Mouse (Mus musculus): Measurements from ENCODE around the gene Acsbg2. TPM values are rescaled to one million over a fixed set of nuclear protein-coding genes. Genes with fewer than 3 reads are reported as not detected.

Acsbg2 gene
- polyA plus RNA-seq, 1 experiment: 0.74 TPM

- no peak for DNase-seq (ENCODE audit: low read depth)
These were observed 2.5 kb downstream of the Acsbg2 start for GRCm38 (mm10) chr17:56871767-56872166.

GRCm38 (mm10) chr17:56870287-56870953, 3.8 kb downstream of the Acsbg2 start:
- DNase-seq (ENCODE audit: low read depth): no peak

GRCm38 (mm10) chr17:56869481-56869977, 4.7 kb downstream of the Acsbg2 start:
- DNase-seq (ENCODE audit: low read depth): no peak

- no peak for DNase-seq (ENCODE audit: low read depth)
These were observed 8.2 kb downstream of the Acsbg2 start for GRCm38 (mm10) chr17:56866071-56866470.

GRCm38 (mm10) chr17:56861197-56861596, 13.1 kb downstream of the Acsbg2 start:
- no peak for DNase-seq (ENCODE audit: low read depth)

- DNase-seq (ENCODE audit: low read depth): no peak
These were observed 15.3 kb downstream of the Acsbg2 start for GRCm38 (mm10) chr17:56858922-56859321.

- DNase-seq (ENCODE audit: low read depth): no peak
These were observed 16.0 kb downstream of the Acsbg2 start for GRCm38 (mm10) chr17:56858216-56858615.

- DNase-seq (ENCODE audit: low read depth): no peak
These were observed 18.8 kb downstream of the Acsbg2 start for GRCm38 (mm10) chr17:56855421-56855820.

GRCm38 (mm10) chr17:56851167-56851566, 23.1 kb downstream of the Acsbg2 start:
- no peak for DNase-seq (ENCODE audit: low read depth)

GRCm38 (mm10) chr17:56849710-56850109, 24.5 kb downstream of the Acsbg2 start:
- no peak for DNase-seq (ENCODE audit: low read depth)

GRCm38 (mm10) chr17:56848785-56849184, 25.5 kb downstream of the Acsbg2 start:
- no peak for DNase-seq (ENCODE audit: low read depth)

GRCm38 (mm10) chr17:56843678-56844077, 30.6 kb downstream of the Acsbg2 start:
- no peak for DNase-seq (ENCODE audit: low read depth)

GRCm38 (mm10) chr17:56842173-56842572, 32.1 kb downstream of the Acsbg2 start:
- no peak for DNase-seq (ENCODE audit: low read depth)

- no peak for DNase-seq (ENCODE audit: low read depth)
These were observed 33.7 kb downstream of the Acsbg2 start for GRCm38 (mm10) chr17:56840524-56840923.

- DNase-seq (ENCODE audit: low read depth): no peak
These were observed 37.9 kb downstream of the Acsbg2 start for GRCm38 (mm10) chr17:56836336-56836735.

GRCm38 (mm10) chr17:56833381-56833780, 40.9 kb downstream of the Acsbg2 start:
- no peak for DNase-seq (ENCODE audit: low read depth)

- DNase-seq (ENCODE audit: low read depth): no peak
These were observed 41.3 kb downstream of the Acsbg2 start for GRCm38 (mm10) chr17:56832918-56833317.

- DNase-seq (ENCODE audit: low read depth): no peak
These were observed 43.0 kb downstream of the Acsbg2 start for GRCm38 (mm10) chr17:56831111-56831816.

- DNase-seq (ENCODE audit: low read depth): no peak
These were observed 43.7 kb downstream of the Acsbg2 start, which contains the start of gene Rfx2 for GRCm38 (mm10) chr17:56830411-56831110. Rfx2 (minus strand) TSS chr17:56831013.

- DNase-seq (ENCODE audit: low read depth): no peak
These were observed 44.5 kb downstream of the Acsbg2 start for GRCm38 (mm10) chr17:56829795-56830194.

GRCm38 (mm10) chr17:56829171-56829570, 45.1 kb downstream of the Acsbg2 start:
- no peak for DNase-seq (ENCODE audit: low read depth)

- no peak for DNase-seq (ENCODE audit: low read depth)
These were observed 47.5 kb downstream of the Acsbg2 start for GRCm38 (mm10) chr17:56826718-56827117.
